ENCODE assay signal across 10 mouse cellular contexts in genomic region chr7:29341722-29342121, GRCm38 (mm10). TPM values are rescaled to one million over a fixed set of nuclear protein-coding genes. Genes with fewer than 3 reads are reported as not detected.
DNase-seq lines count a peak whose midpoint lies in the region; ATAC-seq lines count a peak whose summit lies in the region.
"Had no signal": no experiment of that assay in that cellular context is flagged by ENCODE, and none has a peak within 500 bp of the region (broad histone marks: within the 10 kb centered on the region; RNA-seq: fewer than 3 reads in every experiment).

No protein-coding gene starts in this region.

- H3K27ac ChIP-seq in liver, embryonic 12.5 days: peak overlapping the region; percentile 92
- H3K27ac ChIP-seq in embryonic facial prominence, embryonic 13.5 days: peak overlapping the region; percentile 52; the same call in 1 of the 2 replicates
- H3K27ac ChIP-seq in limb, embryonic 13.5 days: peak overlapping the region; percentile 44; the same call in 1 of the 2 replicates

- no peak for DNase-seq in liver
- peak; percentile 48 for DNase-seq in ZHBTc4 (ENCODE audit: low read depth, low spot score)
- DNase-seq in kidney, postnatal 14 days: no peak
- no peak for DNase-seq in kidney, adult 18-20 months
- DNase-seq: adrenal gland, postnatal 25 days; gastrocnemius, postnatal 10 days; lung, embryonic 14.5 days had no signal

- ATAC-seq in liver, embryonic 12.5 days: no peak
- 0 out of 2 replicates have a peak, but pooled peaks have one; percentile 21 for ATAC-seq in embryonic facial prominence, embryonic 13.5 days (ENCODE audit: insufficient number of reproducible peaks, insufficient read depth, low FRiP score, low TSS enrichment, low read depth)
- ATAC-seq in limb, embryonic 13.5 days (ENCODE audit: low FRiP score, low read depth): no peak

- H3K4me3 ChIP-seq in liver, embryonic 12.5 days: no peak overlapping the region
- no peak overlapping the region for H3K4me3 ChIP-seq in embryonic facial prominence, embryonic 13.5 days
- H3K4me3 ChIP-seq in limb, embryonic 13.5 days: no peak overlapping the region

- 56% methylated on average over 12 of the region's 12 CpGs for WGBS in liver, embryonic 12.5 days (ENCODE audit: insufficient replicate concordance)
- 48% methylated on average over 12 of the region's 12 CpGs for WGBS in embryonic facial prominence, embryonic 13.5 days
- 60% methylated on average over 12 of the region's 12 CpGs for WGBS in limb, embryonic 13.5 days

- H3K36me3 ChIP-seq in liver, embryonic 12.5 days: peaks cover 11% of the 10 kb centered on the region
- peaks cover 38% of the 10 kb centered on the region for H3K36me3 ChIP-seq in embryonic facial prominence, embryonic 13.5 days
- peaks cover 40% of the 10 kb centered on the region for H3K36me3 ChIP-seq in limb, embryonic 13.5 days

- peak overlapping the region; percentile 34 for H3K4me2 ChIP-seq in liver, embryonic 12.5 days
- H3K4me2 ChIP-seq in embryonic facial prominence, embryonic 13.5 days: no peak overlapping the region
- H3K4me2 ChIP-seq in limb, embryonic 13.5 days (replicated peaks): no peak overlapping the region
- H3K4me2 ChIP-seq: lung, embryonic 14.5 days had no signal

- no peaks in the 10 kb centered on the region for H3K9me3 ChIP-seq in liver, embryonic 12.5 days (replicated peaks)
- no peaks in the 10 kb centered on the region for H3K9me3 ChIP-seq in embryonic facial prominence, embryonic 13.5 days
- H3K9me3 ChIP-seq in limb, embryonic 13.5 days: no peaks in the 10 kb centered on the region

- peak overlapping the region; percentile 25; the same call in 1 of the 2 replicates for H3K9ac ChIP-seq in liver, embryonic 12.5 days
- 0 out of 2 replicates have a peak overlapping the region, but pooled peaks have one; percentile 3 for H3K9ac ChIP-seq in embryonic facial prominence, embryonic 13.5 days
- H3K9ac ChIP-seq in limb, embryonic 13.5 days: 0 out of 2 replicates have a peak overlapping the region, but pooled peaks have one; percentile 25
- H3K9ac ChIP-seq: lung, embryonic 14.5 days had no signal

- peaks cover 71% of the 10 kb centered on the region for H3K4me1 ChIP-seq in liver, embryonic 12.5 days
- peaks cover 21% of the 10 kb centered on the region; the same call in 1 of the 2 replicates for H3K4me1 ChIP-seq in embryonic facial prominence, embryonic 13.5 days
- H3K4me1 ChIP-seq in limb, embryonic 13.5 days: peaks cover 10% of the 10 kb centered on the region

- H3K27me3 ChIP-seq in liver, embryonic 12.5 days (replicated peaks): no peaks in the 10 kb centered on the region
- no peaks in the 10 kb centered on the region for H3K27me3 ChIP-seq in embryonic facial prominence, embryonic 13.5 days
- no peaks in the 10 kb centered on the region for H3K27me3 ChIP-seq in limb, embryonic 13.5 days

RNA-seq across cellular contexts. Expression of gene Dpf1, which starts 38.0 kb away (rescaled TPM):
- 2.6 and 3.6 TPM in 2 replicates for polyA plus RNA-seq in liver, embryonic 12.5 days (2016; fragmentation: Nextera tagmentation; extraction: Ambion mirVana)
- polyA plus RNA-seq in embryonic facial prominence, embryonic 13.5 days (2015; fragmentation: Nextera tagmentation; extraction: Ambion mirVana): 28.4 and 29.9 TPM in 2 replicates
- 21.6 and 21.9 TPM in 2 replicates for polyA plus RNA-seq in limb, embryonic 13.5 days (2015; fragmentation: Nextera tagmentation; extraction: Ambion mirVana)

RNA-seq across cellular contexts. Expression of gene Ppp1r14a, which starts 52.6 kb away (rescaled TPM):
- polyA plus RNA-seq in liver, embryonic 12.5 days (2016; fragmentation: Nextera tagmentation; extraction: Ambion mirVana): 4.6 and 5.1 TPM in 2 replicates
- 10.1 and 10.5 TPM in 2 replicates for polyA plus RNA-seq in embryonic facial prominence, embryonic 13.5 days (2015; fragmentation: Nextera tagmentation; extraction: Ambion mirVana)
- polyA plus RNA-seq in limb, embryonic 13.5 days (2015; fragmentation: Nextera tagmentation; extraction: Ambion mirVana): 5.8 and 7.5 TPM in 2 replicates
